Mouse (Mus musculus): ENCODE results near the gene Gm8267. TPM values are rescaled to one million over a fixed set of nuclear protein-coding genes. Genes with fewer than 3 reads are reported as not detected.
"Not testable (repeated sequence)": the region's sequence is repeated elsewhere in the genome, so short reads cannot be mapped to it uniquely, and the experiment has no call there.

The Gm8267 gene
- not detected in 2 replicates for polyA plus RNA-seq (2015; fragmentation: Nextera tagmentation; extraction: Ambion mirVana)

DNA sequence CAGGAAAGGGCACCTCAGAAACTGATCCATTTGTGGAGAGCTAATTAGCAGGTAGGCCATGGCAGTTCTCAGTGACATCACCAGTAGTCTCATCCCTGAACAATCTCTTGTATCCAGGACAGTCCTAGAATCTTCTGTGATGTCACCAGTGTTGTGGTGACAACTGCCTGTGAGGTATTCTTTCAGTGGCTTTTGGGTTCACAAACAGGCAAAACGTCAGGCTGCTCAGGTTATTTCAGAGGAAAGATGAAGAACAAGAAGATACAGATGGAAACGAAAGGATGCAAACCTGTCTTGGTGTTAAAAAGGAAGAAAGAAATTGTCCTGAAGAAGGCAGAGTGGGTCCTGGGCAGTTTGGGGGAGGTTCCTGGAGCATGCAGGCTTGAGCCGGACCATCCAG lies at the start of gene Gm8267:
TSS of gene Gm8267 (minus strand) at position 101 of the 400 bp plus-strand sequence.
- Histone ChIP-seq H3K27me3 (no peaks in the 10 kb centered on the region), H3K9ac (no peak within 1 kb of the TSS), H3K4me1 (replicated peaks) (no peaks in the 10 kb centered on the region), H3K4me2 (no peak within 1 kb of the TSS), H3K27ac (replicated peaks) (no peak within 1 kb of the TSS), H3K4me3 (no peak within 1 kb of the TSS), H3K9me3 (no peaks in the 10 kb centered on the region), H3K36me3 (no peaks in the 10 kb centered on the region)
- ATAC-seq (ENCODE audit: low FRiP score, low read depth), result no peak
- 85% methylated on average over 3 of the region's 3 CpGs for whole genome bisulfite sequencing

DNA sequence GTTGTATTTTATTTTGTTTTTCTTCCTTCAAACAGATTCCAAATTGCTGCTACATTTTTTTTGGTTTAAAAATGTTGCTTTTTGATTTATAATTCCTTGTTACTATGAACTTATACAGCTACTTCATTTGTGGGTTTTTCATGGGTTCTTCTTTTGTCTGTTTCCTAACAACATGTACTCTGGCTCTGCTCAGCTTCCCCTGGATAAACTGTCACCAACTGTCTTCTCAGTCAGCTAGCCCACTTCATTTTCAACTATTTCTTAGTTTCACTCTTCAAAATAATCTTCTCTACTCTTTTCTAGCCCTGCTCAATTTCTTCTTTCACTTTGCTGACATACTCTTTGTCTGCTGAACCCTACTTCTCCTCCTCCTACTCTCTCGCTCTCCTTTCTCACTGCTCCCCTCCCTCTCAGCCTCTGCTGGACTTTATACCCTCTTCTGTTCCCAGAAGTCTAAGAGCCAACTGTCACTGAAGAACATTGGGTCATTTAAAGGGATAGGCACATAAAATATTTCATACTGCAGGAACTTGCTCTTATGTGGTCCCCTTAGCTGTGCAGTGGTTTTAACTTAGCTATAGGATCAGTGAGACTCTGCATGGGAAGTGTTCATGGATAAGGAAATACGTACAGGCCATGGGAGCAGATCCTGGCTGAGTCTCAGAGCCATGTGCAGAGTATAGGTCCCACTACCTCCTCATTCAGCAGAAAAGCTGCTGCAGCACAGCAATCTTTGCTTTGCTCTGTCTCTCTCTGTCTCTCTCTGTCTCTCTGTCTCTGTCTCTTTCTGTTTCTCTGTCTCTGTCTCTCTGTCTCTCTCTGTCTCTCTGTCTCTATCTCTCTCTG lies 39.6 kb upstream of the Gm8267 start:
- H3K4me3 ChIP-seq; H3K36me3 ChIP-seq; H3K27me3 ChIP-seq; ATAC-seq (ENCODE audit: low FRiP score, low read depth); H3K4me1 ChIP-seq (replicated peaks); H3K9ac ChIP-seq; H3K9me3 ChIP-seq; H3K27ac ChIP-seq (replicated peaks); H3K4me2 ChIP-seq: not testable (repeated sequence)
- WGBS, result 67% methylated on average over 2 of the region's 2 CpGs

DNA sequence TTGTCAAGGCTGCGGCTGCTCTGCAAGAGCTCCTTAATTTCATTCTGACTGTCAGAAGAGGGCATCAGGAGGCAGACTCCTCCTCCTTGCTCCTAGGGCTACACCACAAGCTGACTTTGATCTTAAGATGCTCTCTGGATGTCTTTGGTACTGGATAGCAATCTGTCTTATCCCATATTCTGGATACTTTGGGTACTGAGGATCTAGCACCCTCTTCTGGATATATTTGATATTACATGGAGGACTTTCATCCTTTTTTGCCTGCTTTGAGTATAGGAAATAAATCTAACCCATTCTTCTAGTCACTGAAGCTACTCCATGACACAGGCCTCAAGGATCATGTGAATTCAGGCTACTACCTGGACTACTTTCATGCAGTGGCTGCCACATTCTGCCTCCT lies 7.4 kb downstream of the Gm8267 start:
- not testable (repeated sequence) for H3K36me3 ChIP-seq; H3K27me3 ChIP-seq; H3K4me1 ChIP-seq (replicated peaks); H3K4me2 ChIP-seq; H3K9ac ChIP-seq; H3K27ac ChIP-seq (replicated peaks); H3K9me3 ChIP-seq; H3K4me3 ChIP-seq; ATAC-seq (ENCODE audit: low FRiP score, low read depth)
- 60% methylated on average over 1 of the region's 1 CpGs for WGBS

DNA sequence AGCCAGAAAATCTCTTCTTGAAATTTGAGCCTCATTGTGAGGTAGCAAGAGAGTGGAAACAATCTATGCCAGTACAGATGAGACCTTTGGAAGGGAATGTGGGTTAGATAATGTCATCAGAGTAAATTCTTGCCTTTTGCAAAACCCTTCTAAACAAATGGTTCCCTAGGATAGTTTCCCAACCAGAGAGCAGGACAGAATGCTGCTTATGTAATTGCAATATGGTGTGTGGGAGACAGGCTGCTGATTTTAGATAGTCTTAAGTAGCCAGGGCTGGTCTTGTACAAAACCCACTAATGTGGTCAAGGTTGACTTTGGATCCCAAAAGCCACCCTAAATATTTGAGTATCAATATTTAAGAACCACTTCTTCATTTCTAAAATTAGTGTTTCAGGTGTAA lies 19.4 kb downstream of the Gm8267 start:
- not testable (repeated sequence) for H3K4me2 ChIP-seq; H3K36me3 ChIP-seq; H3K27me3 ChIP-seq; ATAC-seq (ENCODE audit: low FRiP score, low read depth); H3K4me3 ChIP-seq; H3K27ac ChIP-seq (replicated peaks); H3K4me1 ChIP-seq (replicated peaks); H3K9ac ChIP-seq; H3K9me3 ChIP-seq

DNA sequence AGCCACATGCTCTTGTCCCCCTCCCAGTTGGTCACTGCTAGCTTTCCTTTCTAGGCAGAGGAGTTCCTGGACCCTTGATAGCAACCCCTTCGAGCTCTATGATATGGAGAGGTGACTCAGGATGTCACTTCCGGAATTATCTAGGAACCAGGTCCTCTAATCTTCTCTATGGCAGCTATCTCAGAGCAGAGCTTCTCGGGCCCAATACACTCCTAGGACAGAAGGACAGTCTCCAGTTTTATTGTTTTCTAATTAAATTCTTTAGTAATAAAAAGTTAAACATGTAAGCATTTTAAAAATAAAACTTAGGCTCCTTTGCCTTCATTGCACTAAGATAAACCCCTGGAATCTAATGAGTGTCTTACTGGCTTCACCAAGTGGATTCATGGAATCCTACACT lies 43.8 kb downstream of the Gm8267 start, which contains the start of gene Gm8257:
TSS of gene Gm8257 (minus strand) at position 101 of the 400 bp plus-strand sequence.
- not testable (repeated sequence) for H3K4me3 ChIP-seq; H3K27me3 ChIP-seq; H3K9me3 ChIP-seq; ATAC-seq (ENCODE audit: low FRiP score, low read depth); H3K36me3 ChIP-seq; H3K9ac ChIP-seq; H3K4me2 ChIP-seq; H3K27ac ChIP-seq (replicated peaks); H3K4me1 ChIP-seq (replicated peaks)
- WGBS, result 85% methylated on average over 3 of the region's 3 CpGs

Other genes starting within 250 kb of the Gm8267 start
- not detected in 2 replicates for gene Gm17093, start 232.1 kb downstream of the Gm8267 start, polyA plus RNA-seq (2015; fragmentation: Nextera tagmentation; extraction: Ambion mirVana)
- 0.34 and 0.40 TPM in 2 replicates for gene Gm8247, start 167.2 kb downstream of the Gm8267 start, polyA plus RNA-seq (2015; fragmentation: Nextera tagmentation; extraction: Ambion mirVana)
- not detected in 2 replicates for gene Gm5624, start 122.4 kb downstream of the Gm8267 start, polyA plus RNA-seq (2015; fragmentation: Nextera tagmentation; extraction: Ambion mirVana)
- not detected in 2 replicates for gene Gm8257, start 43.9 kb downstream of the Gm8267 start, polyA plus RNA-seq (2015; fragmentation: Nextera tagmentation; extraction: Ambion mirVana)
- 0.34 and 0.41 TPM in 2 replicates for gene Ptgdr, start 109.0 kb upstream of the Gm8267 start, polyA plus RNA-seq (2015; fragmentation: Nextera tagmentation; extraction: Ambion mirVana)
- 1.0 and 1.4 TPM in 2 replicates for gene Ptger2, start 237.9 kb upstream of the Gm8267 start, polyA plus RNA-seq (2015; fragmentation: Nextera tagmentation; extraction: Ambion mirVana)